Mouse (Mus musculus) spleen, postnatal 14 days (tissue): ENCODE measurements around the gene Yipf3.

Experiments
- DNase-seq, 2 experiments: peaks; one replicate each; pipeline ENCODE4 v3.0.0; 2021 to 2022; ENCODE audit warnings: low spot score in 2 of 2

The Yipf3 gene

GRCm38 (mm10) chr17:46283140-46283539 is 35.3 kb downstream of the Yipf3 start:
- no peak for DNase-seq

DNA sequence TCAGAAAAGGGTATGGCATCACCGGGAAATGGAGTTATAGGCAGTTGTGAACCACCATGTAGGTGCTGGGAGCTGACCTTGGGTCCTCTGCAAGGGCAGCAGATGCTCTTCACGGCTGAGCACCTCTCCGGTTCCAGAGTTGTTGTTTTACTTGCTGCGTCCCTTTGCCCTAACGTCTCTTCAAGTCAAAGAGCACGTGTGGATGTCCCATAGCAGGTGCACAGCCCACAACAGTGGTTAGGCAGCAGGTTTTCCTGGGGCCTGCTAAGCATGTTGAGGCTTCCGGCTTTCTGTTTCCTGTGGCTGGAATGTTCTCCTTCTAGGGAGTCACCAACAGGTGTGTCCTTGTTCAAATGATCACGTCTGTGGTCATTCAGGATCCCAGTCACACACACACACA is 36.0 kb downstream of the Yipf3 start:
- no peak for DNase-seq

DNA sequence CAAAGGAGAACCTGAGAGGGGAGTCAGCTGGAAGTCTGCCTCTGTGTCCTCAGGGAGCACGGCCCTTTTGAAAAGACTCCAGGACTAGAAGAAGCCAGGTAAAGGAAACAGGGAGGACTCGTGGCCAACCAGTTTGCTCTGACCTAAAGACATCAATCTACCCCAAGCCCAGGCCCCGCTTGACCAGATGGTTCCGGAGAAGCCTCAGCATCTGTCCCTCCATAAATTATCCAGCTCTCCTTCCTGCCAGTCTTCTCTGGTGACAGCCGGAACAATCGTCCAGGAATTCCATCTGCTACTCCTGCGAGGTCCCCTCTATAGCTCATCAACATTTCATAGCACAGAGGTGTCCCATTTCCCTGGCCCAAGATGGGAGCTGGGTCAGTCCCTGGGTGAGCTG is 36.8 kb downstream of the Yipf3 start:
- no peak for DNase-seq

DNA sequence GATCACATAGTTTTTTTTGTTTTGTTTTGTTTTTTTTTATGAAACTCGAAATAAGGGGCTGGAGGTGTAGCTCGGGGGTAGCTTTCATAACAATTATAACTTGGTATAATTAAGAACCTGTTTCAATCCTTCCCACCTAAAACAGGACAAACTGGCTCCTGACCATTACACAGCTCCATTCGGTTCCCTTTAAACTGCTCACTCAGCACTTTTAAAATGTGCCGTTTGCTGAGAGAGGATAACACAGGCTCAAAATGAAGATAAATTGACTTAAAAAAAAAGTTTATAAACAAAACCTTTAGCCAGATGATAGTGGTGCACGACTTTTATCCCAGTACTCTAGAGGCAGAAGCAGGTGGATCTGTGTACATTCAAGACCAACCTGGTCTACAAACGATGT is 37.5 kb downstream of the Yipf3 start:
- DNase-seq, result no peak

GRCm38 (mm10) chr17:46287678-46288095 is 39.8 kb downstream of the Yipf3 start:
- DNase-seq, result no peak

- DNase-seq, result no peak
Observed at GRCm38 (mm10) chr17:46296601-46297000, 48.7 kb downstream of the Yipf3 start.

- DNase-seq, result no peak
Observed at GRCm38 (mm10) chr17:46297028-46297363, 49.1 kb downstream of the Yipf3 start.

DNA sequence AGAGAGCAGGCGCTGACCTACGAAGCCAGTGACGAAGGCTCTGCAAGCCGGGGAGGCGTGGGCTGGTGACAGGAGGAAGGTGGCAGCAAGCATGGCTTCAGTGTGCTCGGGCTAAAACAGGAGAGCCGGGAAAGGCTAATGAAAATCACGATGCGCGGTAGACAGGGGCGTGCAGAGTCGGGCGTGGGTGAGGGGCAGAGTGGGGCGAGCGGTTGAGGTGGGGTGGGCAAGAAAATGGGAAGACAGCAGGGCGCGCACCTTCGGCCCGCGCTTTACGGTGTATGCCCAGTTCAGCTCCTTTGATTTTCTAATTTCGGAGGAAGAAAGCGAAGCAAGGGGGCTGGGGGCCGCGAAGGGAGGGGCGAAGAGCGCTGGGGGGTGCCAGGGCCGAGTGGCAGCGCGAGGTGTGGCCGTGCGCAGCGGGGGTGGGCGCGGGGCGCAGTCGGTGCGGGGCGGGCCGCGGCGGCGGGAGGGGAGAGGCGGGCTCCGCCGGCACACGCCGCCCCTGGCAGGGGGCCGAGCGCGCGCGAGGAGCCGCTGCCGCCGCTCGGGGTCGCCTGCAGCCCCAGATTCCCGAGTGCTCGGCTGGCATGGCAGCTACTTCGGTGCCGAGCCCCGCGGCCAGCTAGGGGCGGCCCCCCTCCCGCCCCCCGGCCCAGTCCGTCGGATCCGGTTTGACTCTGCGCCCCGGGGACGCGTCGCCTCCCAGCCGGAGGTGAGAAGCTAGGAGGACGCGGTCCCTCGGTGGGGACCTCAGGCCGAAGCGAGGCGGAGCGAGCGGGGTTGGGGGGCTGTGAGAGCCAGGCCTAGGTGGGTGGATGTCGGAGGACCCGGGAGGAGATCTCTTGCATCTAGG is 49.7 kb downstream of the Yipf3 start, which contains the start of gene Dlk2:
Gene Dlk2 (plus strand): TSS at position 58 of the 856 bp plus-strand sequence.
- DNase-seq, result no peak

DNA sequence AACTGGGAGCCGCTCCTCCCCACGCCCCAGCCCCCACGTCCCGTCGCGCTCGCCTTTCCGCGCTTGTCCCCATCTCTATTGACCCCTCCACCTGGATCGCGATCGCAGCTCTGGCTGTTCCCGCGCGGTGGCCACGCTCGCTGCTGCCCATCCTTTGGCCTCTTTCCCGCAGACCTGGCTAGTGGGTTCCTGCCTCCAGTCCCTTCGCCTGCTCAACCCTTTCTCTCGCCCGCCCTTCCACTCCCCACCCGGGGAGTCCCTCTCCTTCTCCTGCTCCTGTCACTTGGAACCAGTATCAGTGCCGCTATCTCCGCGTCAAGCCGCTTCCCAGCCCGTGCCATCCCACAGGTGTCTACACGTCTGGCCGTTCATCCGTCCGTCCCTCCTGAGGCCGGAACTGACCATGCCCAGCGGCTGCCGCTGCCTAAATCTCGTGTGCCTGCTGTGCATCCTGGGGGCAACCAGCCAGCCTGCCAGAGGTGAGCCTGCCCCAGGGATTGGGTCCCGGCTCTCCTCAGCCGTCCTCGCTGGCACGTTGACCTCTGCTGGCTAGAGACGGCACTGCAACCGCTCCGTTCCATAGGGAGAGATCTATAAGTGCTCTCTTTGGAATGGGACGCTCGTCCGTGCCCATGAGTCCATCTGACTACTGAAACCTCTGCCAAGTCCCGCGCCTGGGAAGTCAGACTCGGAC is 50.5 kb downstream of the Yipf3 start:
- DNase-seq, result peak; percentile 39 to 63

- no peak for DNase-seq
Observed at GRCm38 (mm10) chr17:46301892-46302291, 54.0 kb downstream of the Yipf3 start.
